Mouse (Mus musculus) liver, adult 2 months (tissue): ENCODE measurements around the gene St6gal1. TPM values are rescaled to one million over a fixed set of nuclear protein-coding genes. Genes with fewer than 3 reads are reported as not detected.

Source experiments
- DNase-seq: peaks from one replicate; pipeline ENCODE4 v3.0.0-alpha.2; 2011; ENCODE audit warnings: low read depth, low spot score; ENCODE audit errors: extremely low read depth
- H3K27ac ChIP-seq: fragments of 200-500 bp; replicated peaks from 2 replicates; pipeline ENCODE4 v1.5.1; 2012; ENCODE audit warnings: low read depth, mild to moderate bottlenecking, control low read depth, inconsistent platforms, low read length; ENCODE audit not compliant: insufficient read depth
- H3K27me3 ChIP-seq: fragments of 200-500 bp; 2 replicates; pipeline ENCODE4 v1.6.1; 2012; ENCODE audit warnings: mild to moderate bottlenecking, moderate library complexity, low read length, inconsistent platforms; ENCODE audit not compliant: control insufficient read depth, insufficient read depth
- H3K36me3 ChIP-seq: fragments of 200-500 bp; 2 replicates; pipeline ENCODE4 v1.6.1; 2012; ENCODE audit warnings: low read length, inconsistent platforms; ENCODE audit not compliant: control insufficient read depth, insufficient read depth
- H3K4me1 ChIP-seq: fragments of 200-500 bp; 2 replicates; pipeline ENCODE4 v1.6.1; 2011; ENCODE audit warnings: low read length; ENCODE audit not compliant: control insufficient read depth, insufficient read depth
- H3K4me3 ChIP-seq: fragments of 200-500 bp; 2 replicates; pipeline ENCODE4 v1.5.1; 2011; ENCODE audit warnings: low read depth, mild to moderate bottlenecking, control low read depth, low read length, moderate library complexity; ENCODE audit not compliant: insufficient read depth
- H3K79me2 ChIP-seq: fragments of 200-500 bp; 2 replicates; pipeline ENCODE4 v1.6.1; 2012; ENCODE audit warnings: inconsistent platforms, mild to moderate bottlenecking, low read length, moderate library complexity; ENCODE audit not compliant: control insufficient read depth, insufficient read depth
- H3K9ac ChIP-seq: fragments of 200-500 bp; 2 replicates; pipeline ENCODE4 v1.6.1; 2012; ENCODE audit warnings: low read depth, mild to moderate bottlenecking, control low read depth, inconsistent platforms, low read length
- CTCF ChIP-seq: fragments of 200-500 bp; IDR thresholded peaks from 2 replicates; pipeline ENCODE4 v1.5.1; 2011; ENCODE audit warnings: low read depth, low read length, control low read depth
- POLR2A ChIP-seq: fragments of 200-500 bp; IDR thresholded peaks from 2 replicates; pipeline ENCODE4 v1.6.1; 2011; ENCODE audit warnings: low read length, control low read depth; ENCODE audit not compliant: insufficient read depth; ENCODE audit errors: extremely low read depth
- WGBS: fragments of 180-500 bp; shearing (Covaris S2); methylation state at CpG from one replicate; pipeline ENCODE4 v1.1.7; 2018; 5-methylcytosine and 5-hydroxymethylcytosine counted together
- polyA plus RNA-seq: library from polyadenylated mRNA; depleted of rRNA; stranded (reverse); fragments of >200 nt; gene quantifications from 2 replicates; pipeline ENCODE4 v1.2.3, GENCODE M21; 2012
- total RNA-seq: library from RNA; depleted of rRNA; stranded (reverse); fragments of >200 nt; gene quantifications from 2 replicates; pipeline ENCODE4 v1.2.3, GENCODE M21; 2014

Gene St6gal1
- total and polyA plus RNA-seq, 2 experiments: 36.7 to 41.3 TPM

DNA sequence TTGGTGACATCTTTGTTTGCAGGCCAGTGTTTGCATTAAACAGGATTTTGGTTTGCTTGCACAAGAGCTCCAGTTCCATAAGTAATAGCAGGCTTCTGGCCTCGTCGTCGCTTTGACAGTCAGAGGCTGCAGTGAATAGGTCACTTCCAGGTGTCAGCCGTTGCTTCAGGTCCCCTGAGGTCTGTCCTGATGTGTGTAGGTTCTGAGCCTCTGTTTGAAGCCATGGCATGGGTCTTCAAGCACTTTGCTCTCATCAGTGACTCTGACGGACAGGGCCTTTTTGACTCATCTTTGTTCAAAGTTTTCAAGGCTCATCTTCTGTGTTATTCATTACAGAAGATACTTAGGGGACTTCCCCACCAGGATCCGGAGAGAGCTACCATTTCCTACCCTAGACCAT lies 49.5 kb downstream of the St6gal1 start:
- no peak overlapping the region for H3K27ac ChIP-seq
- 0 out of 2 replicates have a peak, but pooled peaks cover 2% of the 10 kb centered on the region for H3K4me1 ChIP-seq
- no peaks in the 10 kb centered on the region for H3K79me2 ChIP-seq
- no peak for DNase-seq
- no peaks in the 10 kb centered on the region for H3K36me3 ChIP-seq
- H3K4me3 ChIP-seq: no peak overlapping the region
- H3K9ac ChIP-seq: no peak overlapping the region
- TF ChIP-seq POLR2A (no peak), CTCF (no peak)
- no peaks in the 10 kb centered on the region for H3K27me3 ChIP-seq
- 82% methylated on average over 6 of the region's 6 CpGs for WGBS

DNA sequence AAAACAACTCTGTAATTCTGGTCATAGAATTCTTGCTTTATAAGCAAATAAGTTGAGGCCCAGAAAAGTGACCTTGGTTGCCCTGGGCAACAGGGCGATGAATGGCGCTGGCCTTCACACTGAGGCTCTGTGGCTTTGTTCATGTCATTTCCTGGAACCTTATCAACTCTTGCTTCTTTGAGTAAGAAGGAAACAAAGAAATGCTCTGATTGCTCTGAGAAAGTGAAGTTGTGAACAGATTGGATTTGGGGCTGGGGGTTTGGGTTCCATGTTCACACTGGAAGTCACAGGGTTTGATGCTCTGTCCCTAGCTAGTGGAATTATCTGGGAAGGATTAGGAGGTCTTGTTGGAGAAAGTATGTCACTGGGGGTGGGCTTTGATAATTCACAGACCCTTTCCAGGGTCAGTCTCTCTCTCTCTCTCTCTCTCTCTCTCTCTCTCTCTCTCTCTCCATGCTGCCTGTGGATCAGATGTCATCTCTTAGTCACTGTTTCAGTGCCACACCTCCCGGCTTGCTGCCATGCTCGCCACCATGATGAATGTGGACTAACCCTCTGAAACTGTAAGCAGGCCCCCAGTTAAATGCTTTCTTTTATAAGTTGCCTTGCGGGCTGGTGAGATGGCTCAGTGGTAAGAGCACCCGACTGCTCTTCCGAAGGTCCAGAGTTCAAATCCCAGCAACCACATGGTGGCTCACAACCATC lies 50.2 kb downstream of the St6gal1 start:
- no peak overlapping the region for H3K4me3 ChIP-seq
- 84% methylated on average over 7 of the region's 7 CpGs for WGBS

DNA sequence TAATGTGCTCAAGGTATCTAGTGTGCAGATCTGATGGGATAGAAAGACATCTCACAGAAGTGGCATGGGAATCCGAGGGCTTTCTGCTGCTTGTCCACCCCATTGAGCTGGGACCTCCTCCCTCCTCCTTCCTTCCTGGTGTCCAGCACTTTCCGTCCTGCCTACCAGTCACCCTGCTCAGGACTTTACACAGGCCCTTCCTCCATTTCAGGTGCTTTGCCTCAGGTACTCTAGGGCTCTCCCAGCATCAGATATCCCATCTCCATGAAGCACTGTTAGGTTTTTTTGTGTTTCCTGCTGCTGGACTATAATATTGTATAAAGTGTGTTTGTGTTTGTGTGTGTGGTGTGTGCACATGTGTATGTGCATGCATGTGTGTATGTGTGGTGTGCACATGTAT lies 51.1 kb downstream of the St6gal1 start:
- no peak for DNase-seq
- TF ChIP-seq POLR2A: no peak
- no peak for TF ChIP-seq CTCF

More for the DNA sequence above, 50.2 kb downstream of the St6gal1 start:
- TF ChIP-seq CTCF: no peak
- TF ChIP-seq POLR2A: no peak
- H3K9ac ChIP-seq: no peak overlapping the region
- no peaks in the 10 kb centered on the region for H3K27me3 ChIP-seq
- no peak for DNase-seq
- no peaks in the 10 kb centered on the region for H3K36me3 ChIP-seq
- no peaks in the 10 kb centered on the region for H3K79me2 ChIP-seq
- H3K27ac ChIP-seq: no peak overlapping the region
- H3K4me1 ChIP-seq: 0 out of 2 replicates have a peak, but pooled peaks cover 2% of the 10 kb centered on the region

DNA sequence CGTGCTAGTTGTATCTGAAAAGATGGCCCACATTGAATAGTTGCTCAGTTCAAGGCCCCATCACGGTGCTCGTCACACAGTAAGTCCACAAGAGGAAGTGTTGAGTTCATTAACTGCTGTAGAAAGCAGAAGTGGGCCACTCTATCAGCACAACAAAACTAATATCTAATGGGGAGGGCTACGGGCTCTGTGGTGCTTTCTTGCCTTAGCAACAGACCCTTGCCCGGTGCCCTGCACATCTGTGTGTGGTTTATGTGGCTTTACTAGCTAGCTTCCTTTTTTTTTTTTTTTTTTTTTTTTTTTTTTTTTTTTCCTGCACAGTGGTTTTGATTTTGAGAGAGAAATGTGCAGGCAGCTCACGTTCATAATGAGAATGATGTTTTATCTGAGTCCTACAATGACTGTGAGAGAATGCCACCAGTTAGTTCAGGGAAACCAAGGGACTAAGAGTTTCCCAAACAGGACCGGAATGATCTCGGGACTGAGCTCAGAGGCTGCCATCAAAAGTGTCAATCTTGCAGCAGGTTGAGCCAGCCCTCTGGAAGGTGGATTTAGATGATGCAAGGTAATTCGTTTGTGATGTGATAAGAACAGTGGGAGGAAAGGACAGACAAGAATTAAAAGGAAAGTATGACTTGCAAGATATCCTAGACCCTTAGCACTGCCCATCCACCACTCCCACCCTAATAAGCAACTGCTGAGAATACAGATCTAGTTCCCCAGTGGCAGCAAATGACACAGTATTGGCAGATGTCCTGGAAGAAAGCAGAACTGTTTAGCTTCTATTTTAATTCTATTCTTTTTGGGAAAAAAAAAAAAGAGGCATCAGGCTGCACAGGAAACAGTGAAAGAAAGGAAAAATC lies 55.6 kb downstream of the St6gal1 start:
- Histone ChIP-seq H3K36me3 (no peaks in the 10 kb centered on the region), H3K27me3 (no peaks in the 10 kb centered on the region), H3K4me3 (no peak overlapping the region), H3K79me2 (no peaks in the 10 kb centered on the region), H3K9ac (no peak overlapping the region), H3K27ac (no peak overlapping the region), H3K4me1 (no peaks in the 10 kb centered on the region)
- 66% methylated on average over 9 of the region's 9 CpGs for WGBS
- peak; percentile 41 for DNase-seq
- no peak for TF ChIP-seq POLR2A
- TF ChIP-seq CTCF: no peak

More for the DNA sequence above, 51.1 kb downstream of the St6gal1 start:
- no peak overlapping the region for H3K27ac ChIP-seq
- H3K27me3 ChIP-seq: no peaks in the 10 kb centered on the region
- 0 out of 2 replicates have a peak, but pooled peaks cover 2% of the 10 kb centered on the region for H3K4me1 ChIP-seq
- WGBS: 74% methylated on average over 2 of the region's 2 CpGs
- H3K9ac ChIP-seq: no peak overlapping the region
- no peaks in the 10 kb centered on the region for H3K79me2 ChIP-seq
- no peaks in the 10 kb centered on the region for H3K36me3 ChIP-seq
- no peak overlapping the region for H3K4me3 ChIP-seq

DNA sequence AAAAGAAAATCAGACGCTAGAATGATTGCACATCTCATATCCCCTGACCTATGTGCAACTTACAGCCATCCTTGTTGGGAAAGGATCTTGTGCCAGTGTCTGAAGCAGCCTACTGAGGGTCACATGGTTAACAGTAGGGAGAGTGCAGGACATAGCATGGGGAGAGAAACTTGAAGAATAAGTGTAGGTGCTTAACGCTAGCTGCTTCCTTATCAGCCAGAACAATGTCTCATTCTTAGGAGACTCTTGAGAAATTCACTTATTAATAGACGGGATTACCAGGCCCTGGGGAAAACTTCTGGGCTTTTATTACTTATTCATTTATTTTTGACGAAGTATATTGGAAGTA lies 56.2 kb downstream of the St6gal1 start:
- H3K79me2 ChIP-seq: no peaks in the 10 kb centered on the region
- no peaks in the 10 kb centered on the region for H3K36me3 ChIP-seq
- no peak overlapping the region for H3K27ac ChIP-seq
- no peaks in the 10 kb centered on the region for H3K4me1 ChIP-seq
- H3K9ac ChIP-seq: no peak overlapping the region
- no peak for DNase-seq
- no peak overlapping the region for H3K4me3 ChIP-seq
- H3K27me3 ChIP-seq: no peaks in the 10 kb centered on the region
- WGBS: 88% methylated on average over 4 of the region's 4 CpGs
- TF ChIP-seq POLR2A (no peak), CTCF (no peak)
